Mouse (Mus musculus) heart, adult 2 months (tissue): ENCODE data around the gene Ehbp1l1. TPM values are rescaled to one million over a fixed set of nuclear protein-coding genes. Genes with fewer than 3 reads are reported as not detected.

ENCODE experiments used
- DNase-seq, 2 experiments: peaks; one replicate each; pipeline ENCODE4 v3.0.0; 2021
- H3K27ac ChIP-seq: fragments of 200-600 bp; 2 replicates; pipeline ENCODE4 v1.8.1; 2022
- H3K27me3 ChIP-seq: fragments of 200-500 bp; 2 replicates; pipeline ENCODE4 v1.6.1; 2012; ENCODE audit warnings: mild to moderate bottlenecking, low read length, inconsistent platforms, mixed read lengths; ENCODE audit not compliant: control insufficient read depth, insufficient read depth
- H3K36me3 ChIP-seq: fragments of 200-500 bp; 2 replicates; pipeline ENCODE4 v1.6.1; 2012; ENCODE audit warnings: low read length, inconsistent platforms; ENCODE audit not compliant: control insufficient read depth, insufficient read depth
- H3K4me1 ChIP-seq: fragments of 200-500 bp; 2 replicates; pipeline ENCODE4 v1.6.1; 2011; ENCODE audit warnings: low read length; ENCODE audit not compliant: control insufficient read depth, insufficient read depth
- H3K4me3 ChIP-seq: fragments of 200-600 bp; 2 replicates; pipeline ENCODE4 v1.8.1; 2022
- H3K79me2 ChIP-seq: fragments of 200-500 bp; replicated peaks from 2 replicates; pipeline ENCODE4 v1.6.1; 2012; ENCODE audit warnings: mild to moderate bottlenecking, inconsistent platforms, low read length, moderate library complexity, mixed read lengths; ENCODE audit not compliant: control insufficient read depth, insufficient read depth
- H3K9ac ChIP-seq: fragments of 200-500 bp; 2 replicates; pipeline ENCODE4 v1.6.1; 2012; ENCODE audit warnings: low read depth, mild to moderate bottlenecking, control low read depth, inconsistent platforms, low read length, mixed read lengths
- CTCF ChIP-seq: fragments of 200-600 bp; IDR thresholded peaks from 2 replicates; pipeline ENCODE4 v1.8.1; 2022; ENCODE audit warnings: antibody characterized with exemption, mild to moderate bottlenecking, moderate library complexity
- EP300 ChIP-seq: fragments of 200-500 bp; IDR thresholded peaks from 2 replicates; pipeline ENCODE4 v1.6.1; 2011; ENCODE audit warnings: low read depth, low read length, control low read depth; ENCODE audit not compliant: insufficient read depth
- POLR2A ChIP-seq: fragments of 200-500 bp; IDR thresholded peaks from 2 replicates; pipeline ENCODE4 v1.6.1; 2011; ENCODE audit warnings: mild to moderate bottlenecking, low read depth, low read length, control low read depth; ENCODE audit not compliant: insufficient read depth
- WGBS: fragments of 180-500 bp; shearing (Covaris S2); methylation state at CpG from one replicate; pipeline ENCODE4 v1.1.7; 2018; 5-methylcytosine and 5-hydroxymethylcytosine counted together
- intact Hi-C: fragments of 180-260 bp; cut with DNase I; formaldehyde crosslinking; loops from one replicate; pipeline ENCODE4 v1.15.1; 2025
- polyA plus RNA-seq: library from polyadenylated mRNA; depleted of rRNA; stranded (reverse); fragments of >200 nt; gene quantifications from 2 replicates; pipeline ENCODE4 v1.2.3, GENCODE M21; 2012
- total RNA-seq, 2 experiments: library from RNA; stranded (reverse); gene quantifications; 2 replicates each; pipeline ENCODE4 v1.2.3; 2021

Ehbp1l1 gene
- total and polyA plus RNA-seq, 3 experiments: 100 to 137 (median 128) TPM

DNA sequence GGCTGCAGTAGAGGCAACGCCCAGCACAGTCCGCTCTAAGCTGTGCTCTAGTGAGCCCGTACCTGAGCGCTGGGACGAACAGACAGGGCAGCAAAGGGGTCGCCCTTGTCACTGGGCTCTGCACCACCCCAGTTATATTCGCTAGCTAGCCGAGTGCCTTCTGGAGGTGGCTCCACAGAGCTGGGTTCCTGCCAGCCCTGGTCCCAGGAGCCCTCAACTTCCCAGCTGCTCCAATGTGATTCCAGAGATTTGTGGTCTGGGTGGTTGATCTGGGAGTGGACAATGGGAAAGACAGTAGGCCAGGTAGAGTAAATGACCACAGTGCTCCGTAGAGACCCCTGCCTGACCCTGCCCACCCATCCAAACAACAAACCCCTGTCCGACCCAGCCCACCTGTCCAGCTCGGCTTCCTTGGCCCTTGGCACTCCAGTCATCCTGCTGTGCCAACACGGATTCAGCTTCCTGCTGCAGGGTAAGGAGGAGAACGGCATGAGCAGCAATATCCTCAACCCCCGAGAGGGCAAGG is 32.8 kb upstream of the Ehbp1l1 start:
- Histone ChIP-seq H3K36me3 (no peaks in the 10 kb centered on the region), H3K27ac (no peak overlapping the region), H3K4me3 (no peak overlapping the region), H3K79me2 (no peaks in the 10 kb centered on the region), H3K4me1 (no peaks in the 10 kb centered on the region), H3K27me3 (no peaks in the 10 kb centered on the region), H3K9ac (no peak overlapping the region)
- TF ChIP-seq EP300 (no peak), POLR2A (no peak), CTCF (no peak)
- 74% methylated on average over 14 of the region's 14 CpGs for WGBS
- DNase-seq: no peak
- intact Hi-C loops: no loop called here

GRCm38 (mm10) chr19:5756991-5757636 is 31.0 kb upstream of the Ehbp1l1 start:
- Histone ChIP-seq H3K9ac (no peak overlapping the region), H3K36me3 (no peaks in the 10 kb centered on the region), H3K4me1 (no peaks in the 10 kb centered on the region), H3K4me3 (no peak overlapping the region), H3K27me3 (no peaks in the 10 kb centered on the region), H3K79me2 (no peaks in the 10 kb centered on the region), H3K27ac (no peak overlapping the region)
- no peak for DNase-seq
- WGBS: 44% methylated on average over 36 of the region's 36 CpGs
- intact Hi-C loops: no loop called here
- TF ChIP-seq POLR2A (no peak), CTCF (no peak), EP300 (no peak)

DNA sequence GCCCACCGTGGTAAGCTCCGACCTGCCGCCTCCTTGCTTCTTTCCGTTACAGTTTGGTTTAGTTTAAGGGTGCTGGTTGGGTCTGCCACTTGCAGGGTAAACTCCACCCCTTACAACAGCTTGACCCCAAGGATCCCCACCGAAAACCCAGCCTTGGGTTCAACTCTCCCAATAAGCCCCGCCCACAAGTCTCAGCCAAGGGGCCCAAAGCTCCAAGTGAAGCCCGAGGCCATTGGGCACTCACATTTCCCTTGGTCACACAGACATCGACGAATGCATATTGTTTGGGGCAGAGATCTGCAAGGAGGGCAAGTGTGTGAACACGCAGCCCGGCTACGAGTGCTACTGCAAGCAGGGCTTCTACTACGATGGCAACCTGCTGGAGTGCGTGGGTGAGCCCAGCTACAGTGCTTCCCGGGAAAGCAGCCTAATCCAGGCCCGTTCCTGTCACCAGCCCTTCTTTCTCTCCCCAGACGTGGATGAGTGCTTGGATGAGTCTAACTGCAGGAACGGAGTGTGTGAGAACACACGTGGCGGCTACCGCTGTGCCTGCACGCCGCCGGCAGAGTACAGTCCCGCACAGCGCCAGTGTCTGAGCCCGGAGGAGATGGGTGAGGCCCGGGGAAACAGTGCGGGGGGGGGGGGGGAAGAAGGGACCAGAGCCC is 30.3 kb upstream of the Ehbp1l1 start:
- Histone ChIP-seq H3K9ac (no peak overlapping the region), H3K4me1 (no peaks in the 10 kb centered on the region), H3K4me3 (no peak overlapping the region), H3K36me3 (no peaks in the 10 kb centered on the region), H3K27me3 (no peaks in the 10 kb centered on the region), H3K79me2 (no peaks in the 10 kb centered on the region), H3K27ac (no peak overlapping the region)
- DNase-seq: no peak
- WGBS: 43% methylated on average over 29 of the region's 29 CpGs
- intact Hi-C loops: no loop called here
- no peak for TF ChIP-seq CTCF
- no peak for TF ChIP-seq POLR2A
- TF ChIP-seq EP300: no peak

- 38% methylated on average over 20 of the region's 20 CpGs for WGBS
- Histone ChIP-seq H3K36me3 (no peaks in the 10 kb centered on the region), H3K9ac (no peak overlapping the region), H3K79me2 (no peaks in the 10 kb centered on the region), H3K4me3 (no peak overlapping the region), H3K27me3 (no peaks in the 10 kb centered on the region), H3K27ac (no peak overlapping the region), H3K4me1 (no peaks in the 10 kb centered on the region)
- intact Hi-C loops: no loop called here
- peak in 1 of 2 experiments; percentile 28 for DNase-seq
- TF ChIP-seq EP300: no peak
- no peak for TF ChIP-seq CTCF
- TF ChIP-seq POLR2A: no peak
Observed at GRCm38 (mm10) chr19:5751742-5752141, 25.6 kb upstream of the Ehbp1l1 start.

- Histone ChIP-seq H3K9ac (no peak overlapping the region), H3K27me3 (no peaks in the 10 kb centered on the region), H3K4me1 (no peaks in the 10 kb centered on the region), H3K4me3 (no peak overlapping the region), H3K27ac (no peak overlapping the region), H3K36me3 (no peaks in the 10 kb centered on the region), H3K79me2 (no peaks in the 10 kb centered on the region)
- WGBS: 59% methylated on average over 22 of the region's 22 CpGs
- peak in 1 of 2 experiments; percentile 20 for DNase-seq
- TF ChIP-seq EP300: no peak
- no peak for TF ChIP-seq POLR2A
- no peak for TF ChIP-seq CTCF
- intact Hi-C loops: no loop called here
Observed at GRCm38 (mm10) chr19:5750951-5751350, 24.8 kb upstream of the Ehbp1l1 start.

- Histone ChIP-seq H3K9ac (no peak overlapping the region), H3K4me3 (no peak overlapping the region), H3K79me2 (no peaks in the 10 kb centered on the region), H3K27me3 (no peaks in the 10 kb centered on the region), H3K27ac (no peak overlapping the region), H3K4me1 (no peaks in the 10 kb centered on the region), H3K36me3 (no peaks in the 10 kb centered on the region)
- intact Hi-C loops: no loop called here
- TF ChIP-seq POLR2A (no peak), EP300 (no peak), CTCF (no peak)
- 51% methylated on average over 6 of the region's 6 CpGs for WGBS
- DNase-seq: peak in 1 of 2 experiments; percentile 15
Observed at GRCm38 (mm10) chr19:5749476-5749875, 23.4 kb upstream of the Ehbp1l1 start.
